Mouse (Mus musculus): ENCODE data around the gene Asns.

- no peak for TF ChIP-seq CTCF (IDR thresholded peaks at IDR 0.05; ENCODE audit: low read depth)
- TF ChIP-seq EP300 (IDR thresholded peaks at IDR 0.05; ENCODE audit: low read depth) = no peak
These were observed 36.5 kb downstream of the Asns start for GRCm38 (mm10) chr6:7656601-7657000.

Data from liver, embryonic 14.5 days (tissue).